Comparison of ENCODE assay signal across 17 mouse cellular contexts in genomic region chr1:138245103-138245502, GRCm38 (mm10). TPM values are rescaled to one million over a fixed set of nuclear protein-coding genes. Genes with fewer than 3 reads are reported as not detected.
A peak's percentile ranks its signal among the peaks of the same experiment; 100 is the strongest.
DNase-seq lines count a peak whose midpoint lies in the region; ATAC-seq and TF ChIP-seq lines count a peak whose summit lies in the region.
"Had no signal": no experiment of that assay in that cellular context is flagged by ENCODE, and none has a peak within 500 bp of the region (broad histone marks: within the 10 kb centered on the region; RNA-seq: fewer than 3 reads in every experiment).

No protein-coding gene starts in this region.

- ATAC-seq in hindbrain, embryonic 13.5 days (ENCODE audit: low FRiP score) = no peak
- peak; percentile 54; the same call in 1 of the 2 replicates for ATAC-seq in lung, embryonic 14.5 days (ENCODE audit: insufficient read depth)
- ATAC-seq in forebrain, embryonic 16.5 days = peak; percentile 43; the same call in 1 of the 2 replicates
- no peak for ATAC-seq in midbrain, embryonic 14.5 days (ENCODE audit: low FRiP score, low TSS enrichment)
- ATAC-seq: activated CD4-positive, CD25-positive, alpha-beta regulatory T cell, adult 4 months had no signal

- no peak overlapping the region for H3K9ac ChIP-seq in hindbrain, embryonic 13.5 days
- H3K9ac ChIP-seq in lung, embryonic 14.5 days = no peak overlapping the region
- H3K9ac ChIP-seq in forebrain, embryonic 16.5 days (replicated peaks; ENCODE audit: low read depth, low read length) = no peak overlapping the region
- no peak overlapping the region for H3K9ac ChIP-seq in midbrain, embryonic 14.5 days (replicated peaks; ENCODE audit: low read length)
- H3K9ac ChIP-seq: embryonic facial prominence, embryonic 12.5 days; liver, embryonic 14.5 days; midbrain, embryonic 12.5 days; stomach, embryonic 15.5 days had no signal

- H3K4me3 ChIP-seq in hindbrain, embryonic 13.5 days = no peak overlapping the region
- no peak overlapping the region for H3K4me3 ChIP-seq in hindbrain, embryonic 10.5 days
- no peak overlapping the region for H3K4me3 ChIP-seq in lung, embryonic 14.5 days (ENCODE audit: low read depth, low read length)
- H3K4me3 ChIP-seq in forebrain, embryonic 16.5 days (replicated peaks; ENCODE audit: low read length) = no peak overlapping the region
- no peak overlapping the region for H3K4me3 ChIP-seq in macrophage (ENCODE audit: inconsistent target)
- H3K4me3 ChIP-seq in midbrain, embryonic 14.5 days (replicated peaks; ENCODE audit: low read depth, low read length) = no peak overlapping the region
- H3K4me3 ChIP-seq: embryonic facial prominence, embryonic 12.5 days; midbrain, embryonic 12.5 days; stomach, embryonic 15.5 days had no signal

- H3K79me2 ChIP-seq in macrophage (ENCODE audit: inconsistent target) = no peaks in the 10 kb centered on the region

- H3K9me3 ChIP-seq in hindbrain, embryonic 13.5 days = no peaks in the 10 kb centered on the region
- H3K9me3 ChIP-seq in hindbrain, embryonic 10.5 days = no peaks in the 10 kb centered on the region
- H3K9me3 ChIP-seq in lung, embryonic 14.5 days (ENCODE audit: low read depth, low read length) = no peaks in the 10 kb centered on the region
- H3K9me3 ChIP-seq in forebrain, embryonic 16.5 days (ENCODE audit: control insufficient read depth, low read length) = no peaks in the 10 kb centered on the region
- H3K9me3 ChIP-seq in midbrain, embryonic 14.5 days (ENCODE audit: control insufficient read depth, low read length) = no peaks in the 10 kb centered on the region
- H3K9me3 ChIP-seq: embryonic facial prominence, embryonic 12.5 days; midbrain, embryonic 12.5 days; stomach, embryonic 15.5 days had no signal

- no peaks in the 10 kb centered on the region for H3K36me3 ChIP-seq in hindbrain, embryonic 13.5 days
- H3K36me3 ChIP-seq in hindbrain, embryonic 10.5 days = no peaks in the 10 kb centered on the region
- H3K36me3 ChIP-seq in lung, embryonic 14.5 days (ENCODE audit: insufficient read depth) = no peaks in the 10 kb centered on the region
- H3K36me3 ChIP-seq in forebrain, embryonic 16.5 days (ENCODE audit: control insufficient read depth, insufficient read depth) = no peaks in the 10 kb centered on the region
- no peaks in the 10 kb centered on the region for H3K36me3 ChIP-seq in macrophage (ENCODE audit: inconsistent target)
- no peaks in the 10 kb centered on the region for H3K36me3 ChIP-seq in midbrain, embryonic 14.5 days (ENCODE audit: control insufficient read depth, insufficient read depth, low read length)
- H3K36me3 ChIP-seq: embryonic facial prominence, embryonic 12.5 days; midbrain, embryonic 12.5 days; stomach, embryonic 15.5 days had no signal

- H3K27me3 ChIP-seq in hindbrain, embryonic 13.5 days = no peaks in the 10 kb centered on the region
- no peaks in the 10 kb centered on the region for H3K27me3 ChIP-seq in hindbrain, embryonic 10.5 days (ENCODE audit: insufficient read depth, poor library complexity, severe bottlenecking)
- no peaks in the 10 kb centered on the region for H3K27me3 ChIP-seq in lung, embryonic 14.5 days (ENCODE audit: insufficient read depth, low read length)
- no peaks in the 10 kb centered on the region for H3K27me3 ChIP-seq in forebrain, embryonic 16.5 days (replicated peaks; ENCODE audit: control insufficient read depth, insufficient read depth, low read length)
- no peaks in the 10 kb centered on the region for H3K27me3 ChIP-seq in midbrain, embryonic 14.5 days (ENCODE audit: control insufficient read depth, insufficient read depth, low read length)
- H3K27me3 ChIP-seq: embryonic facial prominence, embryonic 12.5 days; midbrain, embryonic 12.5 days; stomach, embryonic 15.5 days had no signal

- TF ChIP-seq CTCF in lung, embryonic 14.5 days (IDR thresholded peaks at IDR 0.05; ENCODE audit: low read depth) = no peak

- H3K4me1 ChIP-seq in hindbrain, embryonic 13.5 days (replicated peaks) = peaks cover 6% of the 10 kb centered on the region; the same call in 1 of the 2 replicates
- peaks cover 6% of the 10 kb centered on the region for H3K4me1 ChIP-seq in hindbrain, embryonic 10.5 days (replicated peaks)
- no peaks in the 10 kb centered on the region for H3K4me1 ChIP-seq in lung, embryonic 14.5 days (ENCODE audit: insufficient read depth)
- H3K4me1 ChIP-seq in forebrain, embryonic 16.5 days (replicated peaks; ENCODE audit: control insufficient read depth, insufficient read depth, low read length) = peaks cover 12% of the 10 kb centered on the region
- H3K4me1 ChIP-seq in midbrain, embryonic 14.5 days (ENCODE audit: control insufficient read depth, insufficient read depth, low read length) = no peaks in the 10 kb centered on the region
- H3K4me1 ChIP-seq: stomach, embryonic 15.5 days had no signal

- WGBS in hindbrain, embryonic 13.5 days = 70% methylated on average over 4 of the region's 4 CpGs
- 94% methylated on average over 4 of the region's 4 CpGs for WGBS in hindbrain, embryonic 10.5 days
- 31% methylated on average over 4 of the region's 4 CpGs for WGBS in lung, embryonic 14.5 days
- 67% methylated on average over 4 of the region's 4 CpGs for WGBS in forebrain, embryonic 16.5 days
- WGBS in macrophage (ENCODE audit: missing documents) = 91% methylated on average over 4 of the region's 4 CpGs
- 84% methylated on average over 4 of the region's 4 CpGs for WGBS in midbrain, embryonic 14.5 days

- no peak overlapping the region for H3K4me2 ChIP-seq in hindbrain, embryonic 13.5 days
- peak overlapping the region; percentile 25; the same call in 1 of the 2 replicates for H3K4me2 ChIP-seq in lung, embryonic 14.5 days
- no peak overlapping the region for H3K4me2 ChIP-seq in forebrain, embryonic 16.5 days (ENCODE audit: low read length)
- H3K4me2 ChIP-seq in midbrain, embryonic 14.5 days (ENCODE audit: low read length) = no peak overlapping the region
- H3K4me2 ChIP-seq: embryonic facial prominence, embryonic 12.5 days; midbrain, embryonic 12.5 days; stomach, embryonic 15.5 days had no signal

- no peak for DNase-seq in hindbrain, embryonic 10.5 days (ENCODE audit: low spot score)
- DNase-seq in lung, embryonic 14.5 days = peak; percentile 44
- no peak for DNase-seq in lung, postnatal 25 days (ENCODE audit: low spot score)
- no peak for DNase-seq in midbrain, embryonic 14.5 days
- DNase-seq in layer of hippocampus, postnatal 10 days (ENCODE audit: low spot score in 2 of 2) = no peak
- DNase-seq: gastrocnemius, postnatal 10 days; thymus, postnatal 4 days had no signal

- peak overlapping the region; percentile 20; the same call in 1 of the 2 replicates for H3K27ac ChIP-seq in hindbrain, embryonic 13.5 days
- no peak overlapping the region for H3K27ac ChIP-seq in hindbrain, embryonic 10.5 days
- no peak overlapping the region for H3K27ac ChIP-seq in lung, embryonic 14.5 days (ENCODE audit: low read depth)
- peak overlapping the region; percentile 55; the same call in 1 of the 2 replicates for H3K27ac ChIP-seq in forebrain, embryonic 16.5 days (ENCODE audit: low read length)
- peak overlapping the region; percentile 47 for H3K27ac ChIP-seq in macrophage
- no peak overlapping the region for H3K27ac ChIP-seq in midbrain, embryonic 14.5 days (replicated peaks; ENCODE audit: low read depth, low read length)
- H3K27ac ChIP-seq: liver, embryonic 14.5 days; midbrain, embryonic 12.5 days; stomach, embryonic 15.5 days had no signal

RNA-seq across cellular contexts. Expression of gene Atp6v1g3, which starts 28.4 kb away (rescaled TPM):
- polyA plus RNA-seq in hindbrain, embryonic 13.5 days (2015; fragmentation: Nextera tagmentation; extraction: Ambion mirVana) = not detected in 2 replicates
- polyA plus RNA-seq in hindbrain, embryonic 10.5 days (2016; fragmentation: Nextera tagmentation; extraction: Ambion mirVana) = not detected in 2 replicates
- polyA plus RNA-seq in lung, embryonic 14.5 days (2014; fragmentation: Nextera tagmentation; extraction: Ambion mirVana) = not detected in 2 replicates
- polyA plus RNA-seq in forebrain, embryonic 16.5 days (2015; fragmentation: Nextera tagmentation; extraction: Ambion mirVana) = not detected in 2 replicates
- total RNA-seq in macrophage (2018; cell fraction: chromatin; rRNA removed) = not detected
- not detected for total RNA-seq in macrophage (2018; cell fraction: cytosol; rRNA removed)
- total RNA-seq in macrophage (2018; cell fraction: nucleus; rRNA removed) = not detected
- not detected in 3 replicates for polyA plus RNA-seq in macrophage (2018)
- polyA plus RNA-seq in midbrain, embryonic 14.5 days (2014; fragmentation: Nextera tagmentation; extraction: Ambion mirVana) = not detected in 2 replicates
- total RNA-seq in layer of hippocampus, postnatal 10 days (2021) = not detected
- total RNA-seq: adrenal gland, postnatal 36 days; gastrocnemius, postnatal 10 days; left cerebral cortex, postnatal 14 days had no signal
- polyA plus RNA-seq: liver, embryonic 14.5 days; midbrain, embryonic 12.5 days; stomach, embryonic 15.5 days had no signal

Comparison
In these comparisons a context has a peak if more than half of its experiments do, and no peak if none do; other contexts are left out.
1. H3K27ac ChIP-seq: peak in hindbrain, embryonic 13.5 days (single experiment), forebrain, embryonic 16.5 days (single experiment) and macrophage (single experiment); none in hindbrain, embryonic 10.5 days (single experiment), lung, embryonic 14.5 days (single experiment) and midbrain, embryonic 14.5 days (single experiment).
2. ATAC-seq: peak in lung, embryonic 14.5 days (single experiment) and forebrain, embryonic 16.5 days (single experiment); none in hindbrain, embryonic 13.5 days (single experiment) and midbrain, embryonic 14.5 days (single experiment).